Mouse (Mus musculus) embryonic facial prominence, embryonic 13.5 days (tissue): ENCODE results near the gene Krt23. TPM values are rescaled to one million over a fixed set of nuclear protein-coding genes. Genes with fewer than 3 reads are reported as not detected.

Experiments used
- ATAC-seq: fragments of 200-750 bp; cut with Nextera tagmentation; 2 replicates; pipeline ENCODE4 v1.8.0; 2017; ENCODE audit warnings: low read depth; ENCODE audit not compliant: insufficient number of reproducible peaks, insufficient read depth, low FRiP score, low TSS enrichment
- H3K27ac ChIP-seq: fragments of 300-500 bp; sonication (generic); 2 replicates; pipeline ENCODE4 v1.5.1; 2015; ENCODE audit warnings: moderate library complexity, mild to moderate bottlenecking, inconsistent platforms
- H3K27me3 ChIP-seq: fragments of 300-500 bp; sonication (generic); 2 replicates; pipeline ENCODE4 v1.6.1; 2015; ENCODE audit warnings: mild to moderate bottlenecking, inconsistent platforms
- H3K36me3 ChIP-seq: fragments of 300-500 bp; sonication (generic); 2 replicates; pipeline ENCODE4 v1.6.1; 2015; ENCODE audit warnings: mild to moderate bottlenecking, inconsistent platforms
- H3K4me1 ChIP-seq: fragments of 300-500 bp; sonication (generic); 2 replicates; pipeline ENCODE4 v1.6.1; 2015; ENCODE audit warnings: inconsistent platforms
- H3K4me2 ChIP-seq: fragments of 300-500 bp; sonication (generic); 2 replicates; pipeline ENCODE4 v1.6.1; 2015; ENCODE audit warnings: moderate library complexity, mild to moderate bottlenecking, inconsistent platforms
- H3K4me3 ChIP-seq: fragments of 300-500 bp; sonication (generic); 2 replicates; pipeline ENCODE4 v1.5.1; 2015; ENCODE audit warnings: mild to moderate bottlenecking, inconsistent platforms
- H3K9ac ChIP-seq: fragments of 300-500 bp; sonication (generic); 2 replicates; pipeline ENCODE4 v1.6.1; 2015; ENCODE audit warnings: mild to moderate bottlenecking, inconsistent platforms
- H3K9me3 ChIP-seq: fragments of 300-500 bp; sonication (generic); 2 replicates; pipeline ENCODE4 v1.6.1; 2016; ENCODE audit warnings: inconsistent platforms
- WGBS: fragments of 180-500 bp; shearing (Covaris S2); methylation state at CpG from one replicate; pipeline ENCODE4 v1.1.7; 2015; ENCODE audit warnings: mixed read lengths; 5-methylcytosine and 5-hydroxymethylcytosine counted together
- polyA plus RNA-seq: library from polyadenylated mRNA; unstranded; fragments of >200 nt; fragmentation: Nextera tagmentation; extraction: Ambion mirVana; gene quantifications from 2 replicates; pipeline ENCODE4 v1.2.1, GENCODE M21; 2015

Krt23 gene
- polyA plus RNA-seq, 1 experiment from 2014 or later: 5.1 TPM

DNA sequence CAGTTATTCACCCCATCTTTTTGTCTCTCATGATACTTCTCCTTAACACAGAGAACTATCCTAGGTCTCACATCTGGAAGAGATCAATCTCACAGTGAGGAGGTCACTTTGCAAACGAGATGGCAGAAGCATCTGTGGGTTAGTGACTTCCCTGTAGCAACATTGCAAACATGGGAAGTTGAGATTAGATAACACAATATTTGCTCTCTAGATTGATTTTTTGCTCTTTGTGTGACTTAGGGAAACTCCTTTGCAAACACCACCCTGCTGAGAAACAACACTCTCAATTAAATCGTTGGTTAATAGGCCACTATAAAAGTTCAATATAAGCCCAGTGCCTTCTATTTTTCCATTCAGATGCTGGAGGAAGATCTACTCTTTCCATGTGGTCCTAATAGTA lies 44.2 kb downstream of the Krt23 start:
- Histone ChIP-seq H3K27ac (no peak overlapping the region), H3K9ac (no peak overlapping the region), H3K4me3 (no peak overlapping the region), H3K4me2 (no peak overlapping the region), H3K36me3 (no peaks in the 10 kb centered on the region), H3K9me3 (no peaks in the 10 kb centered on the region), H3K27me3 (no peaks in the 10 kb centered on the region), H3K4me1 (no peaks in the 10 kb centered on the region)
- ATAC-seq: no peak
- WGBS: 54% methylated on average over 2 of the region's 2 CpGs

DNA sequence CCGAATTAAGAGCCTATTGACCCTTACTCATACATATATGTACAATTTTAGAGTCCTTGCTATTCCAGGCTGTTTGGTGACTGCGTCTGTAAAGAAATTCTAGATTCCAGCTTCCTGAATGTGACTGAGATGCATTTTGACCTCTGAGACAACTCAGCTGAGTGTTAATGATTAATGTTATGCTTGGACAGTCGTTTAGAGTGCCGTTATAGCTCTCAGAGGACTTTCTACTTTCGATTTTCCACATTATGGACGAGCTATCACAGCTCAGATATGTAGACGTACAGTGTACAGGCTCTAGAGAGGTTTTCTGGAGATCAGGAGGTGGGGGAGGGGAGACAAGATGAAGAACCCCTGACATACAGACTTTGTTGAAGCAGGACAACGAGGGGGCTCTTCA lies 51.7 kb downstream of the Krt23 start:
- Histone ChIP-seq H3K4me1 (peaks cover 9% of the 10 kb centered on the region), H3K36me3 (no peaks in the 10 kb centered on the region), H3K4me3 (no peak overlapping the region), H3K4me2 (no peak overlapping the region), H3K27ac (no peak overlapping the region), H3K27me3 (no peaks in the 10 kb centered on the region), H3K9ac (no peak overlapping the region), H3K9me3 (no peaks in the 10 kb centered on the region)
- WGBS: 69% methylated on average over 8 of the region's 8 CpGs
- ATAC-seq: no peak

DNA sequence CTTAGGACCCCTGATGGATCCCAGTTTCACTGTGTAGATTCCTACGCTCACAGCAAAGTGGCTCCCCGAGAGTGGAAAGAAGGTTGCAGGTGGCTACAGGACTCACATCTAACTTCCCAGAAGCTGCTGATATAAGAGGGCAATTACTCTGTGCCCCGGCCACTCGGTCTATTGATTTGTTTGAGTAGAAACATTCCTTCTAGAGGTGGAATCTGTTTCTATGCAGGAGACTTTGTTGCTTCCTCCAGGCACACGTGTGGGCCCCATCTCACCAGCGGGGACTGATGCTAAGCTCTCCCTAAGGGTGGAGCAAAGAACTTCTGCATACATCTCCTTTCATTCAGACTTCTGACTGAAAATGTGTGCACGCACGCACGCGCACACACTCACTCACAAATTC lies 53.5 kb downstream of the Krt23 start:
- no peak overlapping the region for H3K9ac ChIP-seq
- no peaks in the 10 kb centered on the region for H3K27me3 ChIP-seq
- WGBS: 52% methylated on average over 10 of the region's 10 CpGs
- no peak overlapping the region for H3K4me3 ChIP-seq
- H3K9me3 ChIP-seq: no peaks in the 10 kb centered on the region
- H3K27ac ChIP-seq: no peak overlapping the region
- ATAC-seq: no peak
- no peaks in the 10 kb centered on the region for H3K36me3 ChIP-seq
- peaks cover 9% of the 10 kb centered on the region for H3K4me1 ChIP-seq
- no peak overlapping the region for H3K4me2 ChIP-seq

DNA sequence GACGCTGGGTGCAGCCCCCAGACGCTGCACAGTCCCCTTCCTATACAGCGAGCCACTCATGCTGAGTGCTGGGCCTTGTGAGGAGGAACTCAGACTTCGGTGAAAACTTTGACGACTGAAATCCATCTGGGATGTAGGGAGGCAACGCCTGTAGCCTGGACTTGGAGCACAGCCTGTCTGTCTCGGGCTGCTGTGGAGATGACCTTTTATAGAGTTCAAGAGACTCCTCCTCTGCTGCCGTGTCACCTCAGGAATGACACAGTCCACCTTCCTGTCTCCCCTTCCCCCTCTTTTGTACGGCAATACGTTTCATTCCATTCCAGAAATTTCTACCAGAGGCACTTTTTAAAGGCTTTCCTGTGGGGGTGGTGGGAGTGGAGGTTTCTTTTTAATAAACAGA lies 55.0 kb downstream of the Krt23 start, which contains the start of gene Krt20:
TSS of gene Krt20 (minus strand) at position 179 of the 400 bp plus-strand sequence.
- no peak within 1 kb of the TSS for H3K27ac ChIP-seq
- WGBS: 41% methylated on average over 10 of the region's 10 CpGs
- ATAC-seq: no peak
- no peak within 1 kb of the TSS for H3K4me3 ChIP-seq
- no peaks in the 10 kb centered on the region for H3K9me3 ChIP-seq
- H3K9ac ChIP-seq: no peak within 1 kb of the TSS
- no peaks in the 10 kb centered on the region for H3K36me3 ChIP-seq
- H3K4me2 ChIP-seq: no peak within 1 kb of the TSS
- no peaks in the 10 kb centered on the region for H3K27me3 ChIP-seq
- peaks cover 9% of the 10 kb centered on the region for H3K4me1 ChIP-seq

DNA sequence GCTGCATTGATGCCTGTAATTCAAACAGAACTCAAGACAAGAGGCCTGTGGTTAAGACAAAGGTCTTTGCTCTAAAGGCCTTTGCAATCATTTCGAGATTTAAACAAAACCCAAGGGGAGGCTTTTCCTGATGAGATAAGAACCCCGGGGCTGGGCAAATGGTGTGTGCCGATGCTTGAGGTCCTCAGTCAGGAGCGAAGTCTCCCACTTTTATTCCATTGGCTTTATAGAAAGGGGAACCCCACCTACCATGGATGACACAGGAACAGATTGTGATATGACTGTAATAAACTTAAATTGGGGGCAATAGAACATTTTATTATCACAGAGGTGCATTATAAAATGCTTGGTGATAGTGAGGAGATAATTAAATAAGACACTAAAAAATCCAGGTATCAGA lies 56.3 kb downstream of the Krt23 start:
- peaks cover 9% of the 10 kb centered on the region for H3K4me1 ChIP-seq
- no peak overlapping the region for H3K27ac ChIP-seq
- WGBS: 79% methylated on average over 4 of the region's 4 CpGs
- no peaks in the 10 kb centered on the region for H3K36me3 ChIP-seq
- no peak overlapping the region for H3K4me2 ChIP-seq
- H3K9ac ChIP-seq: no peak overlapping the region
- ATAC-seq: no peak
- H3K27me3 ChIP-seq: no peaks in the 10 kb centered on the region
- H3K4me3 ChIP-seq: no peak overlapping the region
- no peaks in the 10 kb centered on the region for H3K9me3 ChIP-seq

DNA sequence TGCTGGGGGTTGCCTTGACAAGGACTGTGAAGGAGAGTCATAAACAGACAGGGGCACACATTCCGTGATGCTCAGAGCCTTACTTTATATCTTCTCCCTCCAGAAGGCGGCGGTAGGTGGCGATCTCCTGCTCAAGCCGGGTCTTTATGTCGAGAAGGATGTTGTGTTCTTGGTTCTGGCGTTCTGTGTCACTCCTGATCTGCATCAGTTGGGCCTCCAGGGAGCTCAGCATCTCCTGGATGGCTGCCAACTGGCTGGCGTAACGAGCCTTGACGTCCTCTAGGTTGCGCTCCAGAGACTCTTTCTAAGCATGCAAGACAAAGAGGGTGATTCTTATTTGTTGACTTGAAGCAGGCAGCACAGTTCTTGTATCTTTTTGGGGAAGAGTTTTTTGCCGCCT lies 62.3 kb downstream of the Krt23 start:
- Histone ChIP-seq H3K9me3 (no peaks in the 10 kb centered on the region), H3K4me3 (no peak overlapping the region), H3K4me2 (no peak overlapping the region), H3K4me1 (no peaks in the 10 kb centered on the region), H3K9ac (no peak overlapping the region), H3K27ac (no peak overlapping the region), H3K27me3 (no peaks in the 10 kb centered on the region), H3K36me3 (no peaks in the 10 kb centered on the region)
- 44% methylated on average over 12 of the region's 12 CpGs for WGBS
- ATAC-seq: no peak

Other genes with a start within 250 kb of the Krt23 start
- 0.41 and 0.42 TPM in 2 replicates for gene Krt222, start 249.1 kb downstream of the Krt23 start, polyA plus RNA-seq
- 0.32 and 0.44 TPM in 2 replicates for gene Krt24, start 207.9 kb downstream of the Krt23 start, polyA plus RNA-seq
- gene Krt25, start 170.2 kb downstream of the Krt23 start, polyA plus RNA-seq: 0.12 and 0.34 TPM in 2 replicates
- gene Krt26, start 155.2 kb downstream of the Krt23 start, polyA plus RNA-seq: 0.14 TPM in 1 of 2 replicates, not detected in the other
- gene Krt27, start 142.0 kb downstream of the Krt23 start, polyA plus RNA-seq: 0.33 and 0.39 TPM in 2 replicates
- 1.1 and 1.4 TPM in 2 replicates for gene Krt28, start 118.2 kb downstream of the Krt23 start, polyA plus RNA-seq
- gene Krt10, start 103.8 kb downstream of the Krt23 start, polyA plus RNA-seq: 46.0 and 60.4 TPM in 2 replicates
- gene Krt12, start 70.9 kb downstream of the Krt23 start, polyA plus RNA-seq: not detected in 2 replicates
- gene Krt20, start 55.0 kb downstream of the Krt23 start, polyA plus RNA-seq: 0.24 and 3.2 TPM in 2 replicates
- not detected in 2 replicates for gene Krt39, start 28.2 kb upstream of the Krt23 start, polyA plus RNA-seq
- gene Krt40, start 50.0 kb upstream of the Krt23 start, polyA plus RNA-seq: not detected in 2 replicates
- gene Krtap3-3, start 57.7 kb upstream of the Krt23 start, polyA plus RNA-seq: not detected in 2 replicates
- not detected in 2 replicates for gene Krtap3-2, start 63.7 kb upstream of the Krt23 start, polyA plus RNA-seq
- not detected in 2 replicates for gene Gm11939, start 66.3 kb upstream of the Krt23 start, polyA plus RNA-seq
- not detected in 2 replicates for gene Krtap3-1, start 73.5 kb upstream of the Krt23 start, polyA plus RNA-seq
- not detected in 2 replicates for gene Krtap1-5, start 87.9 kb upstream of the Krt23 start, polyA plus RNA-seq
- gene Krtap1-4, start 90.5 kb upstream of the Krt23 start, polyA plus RNA-seq: not detected in 2 replicates
- gene Krtap1-3, start 98.2 kb upstream of the Krt23 start, polyA plus RNA-seq: not detected in 2 replicates
- gene Krtap9-3, start 105.0 kb upstream of the Krt23 start, polyA plus RNA-seq: not detected in 2 replicates
- not detected in 2 replicates for gene Gm11938, start 110.2 kb upstream of the Krt23 start, polyA plus RNA-seq
- not detected in 2 replicates for gene Gm11937, start 117.1 kb upstream of the Krt23 start, polyA plus RNA-seq
- not detected in 2 replicates for gene Krtap2-4, start 121.7 kb upstream of the Krt23 start, polyA plus RNA-seq
- not detected in 2 replicates for gene Gm11562, start 127.3 kb upstream of the Krt23 start, polyA plus RNA-seq
- not detected in 2 replicates for gene Krtap4-1, start 135.1 kb upstream of the Krt23 start, polyA plus RNA-seq
- not detected in 2 replicates for gene Krtap4-2, start 141.9 kb upstream of the Krt23 start, polyA plus RNA-seq
- not detected in 2 replicates for gene Krtap4-7, start 151.0 kb upstream of the Krt23 start, polyA plus RNA-seq
- gene Gm11555, start 157.1 kb upstream of the Krt23 start, polyA plus RNA-seq: not detected in 2 replicates
- gene Gm11563, start 165.8 kb upstream of the Krt23 start, polyA plus RNA-seq: not detected in 2 replicates
- gene Krtap4-6, start 172.8 kb upstream of the Krt23 start, polyA plus RNA-seq: not detected in 2 replicates
- not detected in 2 replicates for gene Gm14190, start 197.6 kb upstream of the Krt23 start, polyA plus RNA-seq
- gene Gm14180, start 241.2 kb upstream of the Krt23 start, polyA plus RNA-seq: not detected in 2 replicates